Mouse (Mus musculus) heart, adult 2 months (tissue): Measurements from ENCODE around the gene Gcnt2. TPM values are rescaled to one million over a fixed set of nuclear protein-coding genes. Genes with fewer than 3 reads are reported as not detected.

Experiments used
- DNase-seq, 2 experiments: peaks; one replicate each; pipeline ENCODE4 v3.0.0; 2021
- H3K27ac ChIP-seq: fragments of 200-600 bp; 2 replicates; pipeline ENCODE4 v1.8.1; 2022
- H3K27me3 ChIP-seq: fragments of 200-500 bp; 2 replicates; pipeline ENCODE4 v1.6.1; 2012; ENCODE audit warnings: mild to moderate bottlenecking, low read length, inconsistent platforms, mixed read lengths; ENCODE audit not compliant: control insufficient read depth, insufficient read depth
- H3K36me3 ChIP-seq: fragments of 200-500 bp; 2 replicates; pipeline ENCODE4 v1.6.1; 2012; ENCODE audit warnings: low read length, inconsistent platforms; ENCODE audit not compliant: control insufficient read depth, insufficient read depth
- H3K4me1 ChIP-seq: fragments of 200-500 bp; 2 replicates; pipeline ENCODE4 v1.6.1; 2011; ENCODE audit warnings: low read length; ENCODE audit not compliant: control insufficient read depth, insufficient read depth
- H3K4me3 ChIP-seq: fragments of 200-600 bp; 2 replicates; pipeline ENCODE4 v1.8.1; 2022
- H3K79me2 ChIP-seq: fragments of 200-500 bp; replicated peaks from 2 replicates; pipeline ENCODE4 v1.6.1; 2012; ENCODE audit warnings: mild to moderate bottlenecking, inconsistent platforms, low read length, moderate library complexity, mixed read lengths; ENCODE audit not compliant: control insufficient read depth, insufficient read depth
- H3K9ac ChIP-seq: fragments of 200-500 bp; 2 replicates; pipeline ENCODE4 v1.6.1; 2012; ENCODE audit warnings: low read depth, mild to moderate bottlenecking, control low read depth, inconsistent platforms, low read length, mixed read lengths
- CTCF ChIP-seq: fragments of 200-600 bp; IDR thresholded peaks from 2 replicates; pipeline ENCODE4 v1.8.1; 2022; ENCODE audit warnings: antibody characterized with exemption, mild to moderate bottlenecking, moderate library complexity
- EP300 ChIP-seq: fragments of 200-500 bp; IDR thresholded peaks from 2 replicates; pipeline ENCODE4 v1.6.1; 2011; ENCODE audit warnings: low read depth, low read length, control low read depth; ENCODE audit not compliant: insufficient read depth
- POLR2A ChIP-seq: fragments of 200-500 bp; IDR thresholded peaks from 2 replicates; pipeline ENCODE4 v1.6.1; 2011; ENCODE audit warnings: mild to moderate bottlenecking, low read depth, low read length, control low read depth; ENCODE audit not compliant: insufficient read depth
- WGBS: fragments of 180-500 bp; shearing (Covaris S2); methylation state at CpG from one replicate; pipeline ENCODE4 v1.1.7; 2018; 5-methylcytosine and 5-hydroxymethylcytosine counted together
- intact Hi-C: fragments of 180-260 bp; cut with DNase I; formaldehyde crosslinking; loops from one replicate; pipeline ENCODE4 v1.15.1; 2025
- polyA plus RNA-seq: library from polyadenylated mRNA; depleted of rRNA; stranded (reverse); fragments of >200 nt; gene quantifications from 2 replicates; pipeline ENCODE4 v1.2.3, GENCODE M21; 2012
- total RNA-seq, 2 experiments: library from RNA; stranded (reverse); gene quantifications; 2 replicates each; pipeline ENCODE4 v1.2.3; 2021

The Gcnt2 gene
- total and polyA plus RNA-seq, 3 experiments = 2.7 to 10.4 (median 8.5) TPM

GRCm38 (mm10) chr13:40909060-40909459 lies 49.5 kb downstream of the Gcnt2 start:
- no peaks in the 10 kb centered on the region for H3K79me2 ChIP-seq
- no peaks in the 10 kb centered on the region; the same call in 1 of the 2 replicates for H3K4me1 ChIP-seq
- no peaks in the 10 kb centered on the region for H3K27me3 ChIP-seq
- no peak overlapping the region for H3K27ac ChIP-seq
- no peaks in the 10 kb centered on the region for H3K36me3 ChIP-seq
- 87% methylated on average over 8 of the region's 8 CpGs for WGBS
- DNase-seq = no peak
- no peak for TF ChIP-seq CTCF
- no peak for TF ChIP-seq EP300
- no peak for TF ChIP-seq POLR2A
- intact Hi-C loops = no loop called here
- H3K4me3 ChIP-seq = no peak overlapping the region
- no peak overlapping the region for H3K9ac ChIP-seq

DNA sequence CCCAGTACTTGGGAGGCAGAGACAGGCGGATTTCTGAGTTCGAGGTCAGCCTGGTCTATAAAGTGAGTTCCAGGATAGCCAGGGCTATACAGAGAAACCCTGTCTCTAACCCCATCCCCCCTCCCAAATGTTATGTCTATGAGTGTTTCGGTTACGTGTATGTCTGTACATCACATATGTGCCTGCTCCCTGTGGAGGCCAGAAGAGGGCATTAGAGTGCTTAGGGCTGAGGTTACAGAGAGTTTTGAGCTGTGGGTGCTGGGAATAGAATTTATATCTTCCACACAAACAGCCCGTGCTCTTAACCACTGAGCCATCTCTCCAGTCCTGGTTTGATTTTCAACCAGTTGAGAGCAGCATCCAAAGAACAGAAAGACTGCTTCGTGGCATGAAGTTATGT lies 50.5 kb downstream of the Gcnt2 start:
- WGBS = 98% methylated on average over 6 of the region's 6 CpGs

GRCm38 (mm10) chr13:40911951-40912350 lies 52.4 kb downstream of the Gcnt2 start:
- Histone ChIP-seq H3K27ac (no peak overlapping the region), H3K4me3 (no peak overlapping the region), H3K79me2 (no peaks in the 10 kb centered on the region), H3K9ac (no peak overlapping the region), H3K36me3 (no peaks in the 10 kb centered on the region), H3K27me3 (no peaks in the 10 kb centered on the region), H3K4me1 (peaks cover 2% of the 10 kb centered on the region; the same call in 1 of the 2 replicates)
- WGBS = 83% methylated on average over 6 of the region's 6 CpGs
- no peak for DNase-seq
- intact Hi-C loops = no loop called here
- peak; percentile 18; the same call in 1 of the 2 replicates for TF ChIP-seq CTCF
- TF ChIP-seq POLR2A = no peak
- TF ChIP-seq EP300 = no peak

More for the DNA sequence above, 50.5 kb downstream of the Gcnt2 start:
- no peak for DNase-seq
- H3K36me3 ChIP-seq = no peaks in the 10 kb centered on the region
- TF ChIP-seq CTCF (no peak), POLR2A (no peak), EP300 (no peak)
- no peak overlapping the region for H3K27ac ChIP-seq
- intact Hi-C loops = no loop called here
- no peak overlapping the region for H3K4me3 ChIP-seq
- no peak overlapping the region for H3K9ac ChIP-seq
- H3K79me2 ChIP-seq = no peaks in the 10 kb centered on the region
- H3K27me3 ChIP-seq = no peaks in the 10 kb centered on the region
- no peaks in the 10 kb centered on the region; the same call in 1 of the 2 replicates for H3K4me1 ChIP-seq

GRCm38 (mm10) chr13:40913395-40914018 lies 54.0 kb downstream of the Gcnt2 start:
- WGBS = 82% methylated on average over 14 of the region's 14 CpGs
- no peaks in the 10 kb centered on the region for H3K36me3 ChIP-seq
- intact Hi-C loops = no loop called here
- peaks cover 4% of the 10 kb centered on the region; the same call in 1 of the 2 replicates for H3K4me1 ChIP-seq
- no peak overlapping the region for H3K27ac ChIP-seq
- no peaks in the 10 kb centered on the region for H3K79me2 ChIP-seq
- DNase-seq = no peak
- no peak overlapping the region for H3K4me3 ChIP-seq
- no peaks in the 10 kb centered on the region for H3K27me3 ChIP-seq
- no peak overlapping the region for H3K9ac ChIP-seq
- TF ChIP-seq POLR2A (no peak), EP300 (no peak), CTCF (no peak)

DNA sequence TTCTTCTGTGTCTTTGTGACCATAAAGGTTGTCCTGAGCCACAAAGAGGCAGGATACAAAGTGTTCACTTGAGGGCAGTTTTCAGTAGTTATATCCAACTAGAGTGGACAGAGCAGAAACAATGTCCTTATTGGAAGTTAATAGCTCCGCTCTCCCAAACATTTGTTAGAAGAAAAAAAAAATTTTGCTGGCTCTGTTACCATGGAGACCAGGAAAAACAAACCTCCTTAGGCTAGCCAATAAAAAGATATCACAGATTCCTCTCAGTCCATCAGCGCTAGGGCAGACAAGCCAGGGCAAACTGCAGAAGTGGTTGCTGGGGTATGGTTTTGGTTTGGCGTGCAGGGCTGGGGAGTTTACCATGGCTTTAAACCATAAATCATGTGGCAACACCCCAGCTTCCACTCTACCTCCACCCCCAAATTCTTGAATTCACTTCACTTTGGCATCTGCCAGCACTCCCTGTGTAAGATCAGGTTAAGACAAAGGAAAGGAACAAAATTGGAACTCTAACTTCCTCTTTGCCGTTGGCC lies 54.6 kb downstream of the Gcnt2 start:
- 55% methylated on average over 4 of the region's 4 CpGs for WGBS
- Histone ChIP-seq H3K9ac (no peak overlapping the region), H3K27me3 (no peaks in the 10 kb centered on the region), H3K36me3 (no peaks in the 10 kb centered on the region), H3K79me2 (no peaks in the 10 kb centered on the region), H3K27ac (no peak overlapping the region), H3K4me3 (no peak overlapping the region), H3K4me1 (peaks cover 4% of the 10 kb centered on the region; the same call in 1 of the 2 replicates)
- TF ChIP-seq EP300 = no peak
- TF ChIP-seq CTCF = no peak
- TF ChIP-seq POLR2A = no peak
- DNase-seq = no peak
- intact Hi-C loops = no loop called here

DNA sequence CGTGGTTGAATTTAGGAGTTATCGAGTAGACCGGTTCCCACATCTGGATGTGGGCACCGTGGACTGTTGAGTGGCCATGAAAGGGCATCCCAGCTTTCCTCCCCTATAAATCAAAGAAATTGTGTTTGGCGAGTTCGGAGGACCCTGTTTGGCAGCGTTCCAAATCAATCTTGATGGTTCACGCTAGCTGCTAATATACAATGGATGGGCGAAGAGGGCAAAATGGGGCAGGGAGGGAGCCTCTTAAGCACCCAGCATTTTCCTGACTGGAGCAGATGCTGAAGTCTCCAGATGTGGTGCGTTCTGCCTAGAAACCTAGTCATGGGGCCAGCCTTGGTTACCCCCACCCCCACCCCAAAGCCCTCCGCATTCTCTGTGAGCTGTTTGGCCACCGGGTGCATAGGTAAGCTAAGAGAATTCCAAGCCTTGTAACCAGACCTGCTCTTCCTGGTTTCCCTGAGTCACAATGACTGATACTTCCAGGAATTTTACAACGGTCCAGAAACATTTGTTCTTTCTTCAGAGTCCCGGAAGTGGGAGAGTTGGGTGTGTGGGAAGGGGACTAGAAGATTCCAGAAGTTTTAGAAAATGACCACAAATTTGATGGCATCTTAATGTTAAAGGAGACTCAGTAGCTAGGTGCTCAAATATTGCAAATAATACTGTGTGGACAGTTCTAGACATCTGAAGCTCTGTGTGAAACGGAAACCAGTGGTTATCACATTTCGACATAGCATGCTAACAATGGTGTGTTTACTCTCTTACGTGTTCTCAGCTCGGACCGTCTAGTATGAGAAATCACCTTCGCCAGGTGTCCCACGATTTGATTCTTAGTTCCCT lies 57.0 kb downstream of the Gcnt2 start:
- no peak for DNase-seq
- TF ChIP-seq EP300 (no peak), POLR2A (no peak), CTCF (no peak)
- WGBS = 28% methylated on average over 21 of the region's 21 CpGs
- Histone ChIP-seq H3K4me1 (peaks cover 10% of the 10 kb centered on the region), H3K27me3 (no peaks in the 10 kb centered on the region), H3K4me3 (peak overlapping the region; percentile 50), H3K79me2 (no peaks in the 10 kb centered on the region), H3K27ac (peak overlapping the region; percentile 65), H3K9ac (peak overlapping the region; percentile 40), H3K36me3 (peaks cover under 1% of the 10 kb centered on the region; the same call in 1 of the 2 replicates)
- intact Hi-C loops = loop anchor here (2.0 kb wide), 3 partner anchors 22 to 62 kb away; no protein-coding TSS in a partner anchor
